Mouse (Mus musculus) erythroblast, embryonic 14.5 days (primary cell): ENCODE measurements at regions not wholly inside any gene's neighbourhood (a gene's known extent, or its start where the extent isn't known, plus 50 kb on each side); places are given as distances from the start of the nearest gene placed in this dataset.

Experiments
- GATA1 ChIP-seq: IDR thresholded peaks from 2 replicates; pipeline ENCODE4 v1.6.1; 2012; ENCODE audit warnings: low read length, inconsistent platforms, mixed read lengths
- TAL1 ChIP-seq: IDR thresholded peaks from 3 replicates; pipeline ENCODE4 v1.6.1; 2012; ENCODE audit warnings: low read length, inconsistent platforms, mixed read lengths

GRCm38 (mm10) chr9:113523173-113523572 lies 184.9 kb downstream of the Pdcd6ip start:
- TF ChIP-seq GATA1, result no peak
- TF ChIP-seq TAL1, result no peak
